Mouse (Mus musculus) thymus, adult 2 months (tissue): ENCODE data around the gene Cdca8.

ENCODE experiments used
- CTCF ChIP-seq: fragments of 200-500 bp; IDR thresholded peaks from 2 replicates; pipeline ENCODE4 v1.5.1; 2012; ENCODE audit warnings: mild to moderate bottlenecking, control low read depth, low read length, moderate library complexity, borderline replicate concordance; ENCODE audit not compliant: control insufficient read depth, poor library complexity, insufficient read depth; ENCODE audit errors: extremely low read depth
- POLR2A ChIP-seq: fragments of 200-500 bp; IDR thresholded peaks from 2 replicates; pipeline ENCODE4 v1.6.1; 2012; ENCODE audit warnings: mild to moderate bottlenecking, low read length, control low read depth, moderate library complexity; ENCODE audit not compliant: control insufficient read depth, poor library complexity, insufficient read depth; ENCODE audit errors: extremely low read depth

DNA sequence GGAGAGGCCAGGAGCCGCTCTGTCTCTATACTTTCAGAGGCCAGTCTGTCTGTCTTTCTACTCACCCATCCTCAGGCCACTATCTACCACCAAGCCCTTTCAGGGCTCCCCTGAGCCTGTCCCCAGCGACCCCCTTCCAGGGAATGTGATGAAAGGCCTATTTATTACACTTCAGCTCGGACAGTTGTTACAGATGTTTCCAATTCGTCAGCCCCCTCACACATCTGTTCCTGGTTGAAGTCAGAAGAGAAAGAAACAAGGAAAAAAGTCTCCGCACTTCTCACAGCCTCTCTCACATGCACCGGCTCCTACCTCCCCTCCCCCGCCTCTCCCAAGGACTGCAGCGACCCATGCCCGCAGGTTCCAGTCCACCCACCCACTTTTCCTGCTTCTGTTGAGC lies 33.2 kb upstream of the Cdca8 start:
- no peak for TF ChIP-seq CTCF
- no peak for TF ChIP-seq POLR2A
